Mouse (Mus musculus) liver, embryonic 12.5 days (tissue): ENCODE measurements around the gene Trim52. TPM values are rescaled to one million over a fixed set of nuclear protein-coding genes. Genes with fewer than 3 reads are reported as not detected.

ENCODE experiments used
- ATAC-seq: fragments of 200-750 bp; cut with Nextera tagmentation; 2 replicates; pipeline ENCODE4 v1.8.0; 2017; ENCODE audit warnings: moderate number of reproducible peaks, mild to moderate bottlenecking, moderate library complexity
- H3K27ac ChIP-seq: fragments of 300-500 bp; sonication (generic); 2 replicates; pipeline ENCODE4 v1.5.1; 2016; ENCODE audit warnings: mild to moderate bottlenecking
- H3K27me3 ChIP-seq: fragments of 300-500 bp; sonication (generic); replicated peaks from 2 replicates; pipeline ENCODE4 v1.6.1; 2016; ENCODE audit warnings: mild to moderate bottlenecking, moderate library complexity
- H3K36me3 ChIP-seq: fragments of 300-500 bp; sonication (generic); 2 replicates; pipeline ENCODE4 v1.6.1; 2016; ENCODE audit warnings: mild to moderate bottlenecking, moderate library complexity
- H3K4me1 ChIP-seq: fragments of 300-500 bp; sonication (generic); 2 replicates; pipeline ENCODE4 v1.6.1; 2016
- H3K4me2 ChIP-seq: fragments of 300-500 bp; sonication (generic); 2 replicates; pipeline ENCODE4 v1.6.1; 2016; ENCODE audit warnings: mild to moderate bottlenecking, moderate library complexity
- H3K4me3 ChIP-seq: fragments of 300-500 bp; sonication (generic); 2 replicates; pipeline ENCODE4 v1.5.1; 2016; ENCODE audit warnings: mild to moderate bottlenecking, moderate library complexity
- H3K9ac ChIP-seq: fragments of 300-500 bp; sonication (generic); 2 replicates; pipeline ENCODE4 v1.6.1; 2016; ENCODE audit warnings: mild to moderate bottlenecking, moderate library complexity
- H3K9me3 ChIP-seq: fragments of 300-500 bp; sonication (generic); replicated peaks from 2 replicates; pipeline ENCODE4 v1.6.1; 2016; ENCODE audit warnings: mild to moderate bottlenecking, moderate library complexity
- WGBS: fragments of 180-500 bp; shearing (Covaris S2); methylation state at CpG from one replicate; pipeline ENCODE4 v1.1.7; 2016; ENCODE audit not compliant: insufficient replicate concordance; 5-methylcytosine and 5-hydroxymethylcytosine counted together
- polyA plus RNA-seq: library from polyadenylated mRNA; unstranded; fragments of >200 nt; fragmentation: Nextera tagmentation; extraction: Ambion mirVana; gene quantifications from 2 replicates; pipeline ENCODE4 v1.2.1, GENCODE M21; 2016

Gene Trim52
- not detected in 2 replicates for polyA plus RNA-seq

DNA sequence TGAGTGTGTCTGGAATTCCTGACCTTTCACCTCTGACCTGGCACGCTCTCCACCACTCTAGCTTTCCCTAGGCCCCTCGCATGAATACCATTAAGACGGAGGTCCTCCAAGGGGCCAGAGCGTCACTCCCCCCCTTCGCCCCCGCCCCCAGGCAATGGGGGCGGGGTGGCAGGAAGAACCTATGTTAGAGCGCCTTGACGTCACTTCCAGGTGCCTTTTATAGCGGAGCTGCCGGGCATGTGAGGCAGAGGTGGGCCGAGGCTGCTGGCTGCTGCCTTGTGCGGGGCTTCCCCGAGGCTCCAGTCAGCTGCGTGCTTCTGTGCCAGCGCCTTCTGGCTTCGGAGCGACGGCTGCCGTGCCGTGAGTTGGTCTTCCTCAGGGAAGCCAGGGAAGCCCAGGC is at the start of gene Trim52:
Gene Trim52 (plus strand): TSS at position 219 of the 400 bp plus-strand sequence.
- no peaks in the 10 kb centered on the region for H3K27me3 ChIP-seq
- no peak within 1 kb of the TSS for H3K4me2 ChIP-seq
- no peak for ATAC-seq
- WGBS: 92% methylated on average over 21 of the region's 21 CpGs
- no peak within 1 kb of the TSS for H3K9ac ChIP-seq
- H3K36me3 ChIP-seq: no peaks in the 10 kb centered on the region
- peaks cover 17% of the 10 kb centered on the region for H3K9me3 ChIP-seq
- no peaks in the 10 kb centered on the region for H3K4me1 ChIP-seq
- no peak within 1 kb of the TSS for H3K27ac ChIP-seq
- no peak within 1 kb of the TSS for H3K4me3 ChIP-seq

DNA sequence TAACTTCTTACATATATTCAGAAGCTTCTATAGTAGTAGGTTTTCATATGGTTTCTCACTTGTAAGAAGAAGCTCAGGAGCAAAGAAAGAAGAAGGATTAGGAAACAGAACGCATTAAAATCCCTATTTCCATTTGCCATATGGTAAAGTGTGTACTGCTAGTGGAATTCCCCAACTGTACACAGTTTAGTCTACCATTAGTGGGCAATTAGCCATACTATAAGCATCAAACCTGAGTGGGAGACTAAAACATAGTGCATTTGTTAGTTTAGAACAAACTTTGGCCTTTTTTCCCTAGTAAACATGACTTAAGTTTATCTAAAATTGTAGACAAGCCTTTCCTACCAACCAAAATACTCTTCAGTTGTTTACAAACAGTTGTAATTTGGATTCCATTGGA is 33.4 kb upstream of the Trim52 start:
- H3K4me1 ChIP-seq: no peaks in the 10 kb centered on the region
- no peak overlapping the region for H3K4me3 ChIP-seq
- H3K27ac ChIP-seq: no peak overlapping the region
- H3K9ac ChIP-seq: no peak overlapping the region
- no peaks in the 10 kb centered on the region for H3K36me3 ChIP-seq
- H3K27me3 ChIP-seq: no peaks in the 10 kb centered on the region
- 63% methylated on average over 1 of the region's 1 CpGs for WGBS
- H3K4me2 ChIP-seq: no peak overlapping the region
- no peak for ATAC-seq
- H3K9me3 ChIP-seq: no peaks in the 10 kb centered on the region

- Histone ChIP-seq H3K4me3 (no peak overlapping the region), H3K27me3 (no peaks in the 10 kb centered on the region), H3K9me3 (no peaks in the 10 kb centered on the region), H3K36me3 (no peaks in the 10 kb centered on the region), H3K4me1 (no peaks in the 10 kb centered on the region), H3K4me2 (no peak overlapping the region), H3K27ac (no peak overlapping the region), H3K9ac (no peak overlapping the region)
- WGBS: 59% methylated on average over 3 of the region's 3 CpGs
- no peak for ATAC-seq
Measured at GRCm38 (mm10) chr14:106075181-106076064, 30.6 kb upstream of the Trim52 start.

DNA sequence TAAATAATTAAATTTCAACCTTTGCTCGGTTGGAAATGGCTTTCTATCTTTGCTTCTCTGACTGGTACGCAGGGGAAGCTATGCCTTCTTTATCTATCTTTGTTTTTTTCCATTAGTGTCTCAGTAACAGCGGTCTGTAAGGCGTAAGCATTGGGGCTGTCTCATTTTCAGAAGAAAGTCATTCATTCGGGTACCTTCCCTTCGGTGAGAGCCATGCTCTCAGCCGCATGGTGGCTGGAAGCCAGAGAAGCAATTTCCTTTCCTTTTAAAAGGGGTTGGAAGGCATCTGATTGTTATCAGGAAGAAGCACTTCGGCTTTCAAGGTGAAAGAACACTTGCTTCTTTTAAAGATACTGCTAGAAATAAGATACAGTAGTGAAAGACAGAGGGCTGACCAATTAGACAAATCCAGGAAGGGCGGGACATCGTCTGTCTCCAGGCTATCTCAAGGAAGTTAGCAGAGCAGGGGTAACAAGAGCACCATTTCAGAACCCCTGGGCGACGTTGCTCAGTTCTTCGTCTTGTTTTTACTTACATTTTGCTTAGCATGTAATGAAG is 17.4 kb upstream of the Trim52 start:
- Histone ChIP-seq H3K27me3 (no peaks in the 10 kb centered on the region), H3K4me1 (no peaks in the 10 kb centered on the region), H3K4me3 (no peak overlapping the region), H3K4me2 (no peak overlapping the region), H3K9ac (no peak overlapping the region), H3K27ac (no peak overlapping the region), H3K9me3 (no peaks in the 10 kb centered on the region), H3K36me3 (no peaks in the 10 kb centered on the region)
- ATAC-seq: no peak
- 56% methylated on average over 13 of the region's 13 CpGs for WGBS

- Histone ChIP-seq H3K4me3 (no peak overlapping the region), H3K4me2 (no peak overlapping the region), H3K4me1 (no peaks in the 10 kb centered on the region), H3K36me3 (no peaks in the 10 kb centered on the region), H3K27me3 (no peaks in the 10 kb centered on the region), H3K27ac (no peak overlapping the region), H3K9ac (no peak overlapping the region), H3K9me3 (no peaks in the 10 kb centered on the region)
- 69% methylated on average over 4 of the region's 4 CpGs for WGBS
- ATAC-seq: no peak
Measured at GRCm38 (mm10) chr14:106096816-106097215, 9.2 kb upstream of the Trim52 start.

- WGBS: 77% methylated on average over 14 of the region's 14 CpGs
- H3K36me3 ChIP-seq: no peaks in the 10 kb centered on the region
- no peaks in the 10 kb centered on the region for H3K4me1 ChIP-seq
- no peaks in the 10 kb centered on the region for H3K27me3 ChIP-seq
- no peak overlapping the region for H3K4me2 ChIP-seq
- no peak overlapping the region for H3K9ac ChIP-seq
- ATAC-seq: no peak
- no peak overlapping the region for H3K4me3 ChIP-seq
- H3K27ac ChIP-seq: no peak overlapping the region
- H3K9me3 ChIP-seq: 0 out of 2 replicates have a peak, but pooled peaks cover 2% of the 10 kb centered on the region
Measured at GRCm38 (mm10) chr14:106100858-106101257, 5.1 kb upstream of the Trim52 start.

DNA sequence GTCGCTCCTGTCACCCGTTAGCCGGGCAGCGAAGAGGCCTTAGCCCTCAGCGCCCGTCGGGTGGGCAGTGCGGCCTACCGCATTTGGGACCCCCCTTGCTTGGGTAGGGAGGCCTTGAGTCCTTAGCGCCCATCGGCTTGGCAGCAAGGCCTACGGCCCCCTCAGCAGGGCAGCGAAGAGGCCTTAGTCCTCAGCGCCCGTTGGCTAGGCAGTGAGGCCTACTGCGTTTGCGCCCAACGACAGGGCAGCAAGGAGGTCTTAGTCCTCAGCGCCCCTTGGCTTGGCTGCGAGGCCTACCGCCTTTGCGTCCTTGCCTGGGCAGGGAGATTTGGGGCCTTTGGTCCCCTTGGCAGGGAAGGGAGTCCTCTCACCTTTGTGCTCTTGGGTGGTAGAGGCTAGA is 427 bp downstream of the Trim52 start:
- 94% methylated on average over 22 of the region's 22 CpGs for WGBS
- no peaks in the 10 kb centered on the region for H3K27me3 ChIP-seq
- no peak for ATAC-seq
- peaks cover 17% of the 10 kb centered on the region for H3K9me3 ChIP-seq
- no peak overlapping the region for H3K27ac ChIP-seq
- H3K4me2 ChIP-seq: no peak overlapping the region
- no peaks in the 10 kb centered on the region for H3K36me3 ChIP-seq
- no peak overlapping the region for H3K4me3 ChIP-seq
- H3K4me1 ChIP-seq: no peaks in the 10 kb centered on the region
- H3K9ac ChIP-seq: no peak overlapping the region

DNA sequence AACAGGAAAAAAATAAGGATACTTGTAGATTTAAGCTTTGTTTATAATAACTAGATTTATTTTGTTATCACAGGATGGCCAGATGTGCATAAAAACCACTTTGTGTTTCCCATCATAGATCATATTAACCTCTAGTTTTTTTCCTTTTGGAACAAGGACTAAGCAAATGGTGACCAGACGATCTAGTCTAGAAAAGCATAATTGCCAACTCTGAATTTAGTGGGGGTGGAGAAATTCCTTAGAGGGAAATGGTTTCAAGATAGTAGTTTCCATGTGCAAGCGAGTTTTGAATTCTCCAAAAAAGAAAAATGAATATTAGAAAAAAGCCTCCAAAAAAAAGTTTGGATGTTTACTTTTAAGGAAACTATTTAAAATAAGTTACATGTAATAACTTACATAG is 13.4 kb downstream of the Trim52 start:
- H3K4me1 ChIP-seq: no peaks in the 10 kb centered on the region
- H3K9ac ChIP-seq: no peak overlapping the region
- no peaks in the 10 kb centered on the region for H3K27me3 ChIP-seq
- no peaks in the 10 kb centered on the region for H3K9me3 ChIP-seq
- no peak for ATAC-seq
- H3K36me3 ChIP-seq: no peaks in the 10 kb centered on the region
- 61% methylated on average over 2 of the region's 2 CpGs for WGBS
- H3K27ac ChIP-seq: no peak overlapping the region
- no peak overlapping the region for H3K4me2 ChIP-seq
- H3K4me3 ChIP-seq: no peak overlapping the region

GRCm38 (mm10) chr14:106136272-106136671 is 30.3 kb downstream of the Trim52 start:
- no peak for ATAC-seq
- no peak overlapping the region for H3K4me3 ChIP-seq
- H3K36me3 ChIP-seq: no peaks in the 10 kb centered on the region
- no peaks in the 10 kb centered on the region for H3K27me3 ChIP-seq
- peaks cover 3% of the 10 kb centered on the region; the same call in 1 of the 2 replicates for H3K9me3 ChIP-seq
- H3K27ac ChIP-seq: no peak overlapping the region
- H3K9ac ChIP-seq: no peak overlapping the region
- no peak overlapping the region for H3K4me2 ChIP-seq
- H3K4me1 ChIP-seq: no peaks in the 10 kb centered on the region

GRCm38 (mm10) chr14:106151188-106151587 is 45.2 kb downstream of the Trim52 start:
- ATAC-seq: no peak
- WGBS: 56% methylated on average over 2 of the region's 2 CpGs
- Histone ChIP-seq H3K36me3 (no peaks in the 10 kb centered on the region), H3K4me2 (no peak overlapping the region), H3K27ac (no peak overlapping the region), H3K4me3 (no peak overlapping the region), H3K4me1 (no peaks in the 10 kb centered on the region), H3K27me3 (no peaks in the 10 kb centered on the region), H3K9me3 (no peaks in the 10 kb centered on the region), H3K9ac (no peak overlapping the region)

GRCm38 (mm10) chr14:106154879-106155576 is 49.0 kb downstream of the Trim52 start:
- Histone ChIP-seq H3K27ac (no peak overlapping the region), H3K4me2 (no peak overlapping the region), H3K4me3 (no peak overlapping the region), H3K27me3 (no peaks in the 10 kb centered on the region), H3K36me3 (no peaks in the 10 kb centered on the region), H3K4me1 (no peaks in the 10 kb centered on the region), H3K9ac (no peak overlapping the region), H3K9me3 (no peaks in the 10 kb centered on the region)
- WGBS: 61% methylated on average over 7 of the region's 7 CpGs
- no peak for ATAC-seq

DNA sequence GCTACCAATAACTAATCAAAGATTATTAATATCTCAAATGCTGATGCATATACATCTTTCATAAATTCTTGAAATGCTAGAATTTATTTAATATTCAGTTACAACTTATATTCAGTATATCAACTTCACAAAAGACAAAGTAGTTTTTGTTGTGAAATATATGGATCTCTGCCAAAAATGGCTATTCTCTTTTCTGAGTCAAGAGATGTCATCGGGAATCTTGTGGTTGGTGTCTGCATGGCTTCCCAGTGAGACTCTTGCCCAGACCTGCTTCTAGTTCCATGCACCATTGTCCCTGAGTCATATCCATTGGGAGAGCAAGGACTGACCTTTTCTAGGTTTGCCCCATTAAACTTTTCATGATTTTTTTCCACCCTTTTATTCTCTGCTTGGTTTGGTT is 50.5 kb downstream of the Trim52 start:
- Histone ChIP-seq H3K9ac (no peak overlapping the region), H3K9me3 (no peaks in the 10 kb centered on the region), H3K27ac (no peak overlapping the region), H3K4me2 (no peak overlapping the region), H3K27me3 (no peaks in the 10 kb centered on the region), H3K4me1 (no peaks in the 10 kb centered on the region), H3K4me3 (no peak overlapping the region), H3K36me3 (no peaks in the 10 kb centered on the region)
- WGBS: 72% methylated on average over 1 of the region's 1 CpGs
- ATAC-seq: no peak
